Mouse (Mus musculus): ENCODE results near the gene Cdh12. TPM values are rescaled to one million over a fixed set of nuclear protein-coding genes. Genes with fewer than 3 reads are reported as not detected.

The Cdh12 gene
- polyA plus RNA-seq, 1 experiment from 2014 or later, result 10.5 TPM

Small RNAs within 50 kb of the gene (microRNA-seq; reads per million reads assigned to microRNA genes)
- not detected for gene Gm27397

Other genes with a start within 250 kb of the Cdh12 start
- gene Acot10, start 217.5 kb downstream of the Cdh12 start, polyA plus RNA-seq (2015; fragmentation: Nextera tagmentation; extraction: Ambion mirVana), result 0.24 and 0.47 TPM in 2 replicates